In the genomic region with DNA sequence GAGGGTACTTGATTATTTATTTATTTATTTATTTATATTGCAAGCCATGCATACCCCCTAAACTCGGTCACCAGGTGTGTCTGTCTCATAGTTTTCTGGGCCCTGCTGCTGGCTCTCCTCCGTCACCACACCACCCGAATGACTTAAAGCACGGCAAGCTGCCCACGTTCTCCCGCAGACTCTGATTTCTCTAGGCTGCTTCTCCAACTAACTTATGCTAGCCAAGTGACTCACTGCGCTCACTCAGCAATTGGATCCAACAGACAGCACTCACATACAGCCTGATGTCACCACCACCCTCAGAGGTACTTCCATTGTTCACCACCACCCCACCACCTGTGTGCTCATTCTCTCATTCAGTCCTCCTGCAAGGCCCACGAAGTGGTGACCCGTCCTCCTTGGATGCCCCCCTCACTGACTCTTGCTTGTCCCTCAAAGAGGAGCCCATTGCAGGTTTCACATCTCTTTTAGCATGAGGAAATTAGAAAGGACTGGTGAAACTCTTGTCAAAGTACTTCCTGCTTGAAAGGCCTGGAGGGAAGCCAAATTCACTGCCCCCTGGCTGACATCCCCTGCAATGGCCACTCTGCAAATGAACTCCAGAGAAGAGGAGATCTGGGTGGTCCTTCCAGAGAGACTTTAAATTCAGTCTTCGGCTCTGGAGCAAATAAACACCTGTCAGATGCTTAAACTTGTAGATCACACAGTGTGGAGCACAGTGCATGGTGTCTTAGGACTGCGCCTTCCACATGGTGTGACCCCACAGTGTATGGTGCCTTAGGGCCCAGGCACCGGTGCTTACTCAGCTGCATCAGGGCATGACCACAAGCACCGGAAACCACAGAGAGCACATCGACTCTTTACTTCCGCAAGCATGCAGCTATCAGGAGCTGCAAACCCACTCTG, we compare ENCODE assay signal across 8 mouse cellular contexts.
DNase-seq lines count a peak whose midpoint lies in the region; ATAC-seq and TF ChIP-seq lines count a peak whose summit lies in the region.
"Had no signal": no experiment of that assay in that cellular context is flagged by ENCODE, and none has a peak within 500 bp of the region (broad histone marks: within the 10 kb centered on the region; RNA-seq: fewer than 3 reads in every experiment).

No protein-coding gene starts in this region.

- no peak overlapping the region for H3K9ac ChIP-seq in midbrain, embryonic 15.5 days
- H3K9ac ChIP-seq in limb, embryonic 11.5 days (ENCODE audit: low read length), result no peak overlapping the region
- H3K9ac ChIP-seq: embryonic facial prominence, embryonic 13.5 days had no signal

- H3K27me3 ChIP-seq in midbrain, embryonic 15.5 days (replicated peaks), result no peaks in the 10 kb centered on the region
- H3K27me3 ChIP-seq in midbrain, embryonic 10.5 days (ENCODE audit: low read depth, poor library complexity, severe bottlenecking), result no peaks in the 10 kb centered on the region
- H3K27me3 ChIP-seq in limb, embryonic 11.5 days (ENCODE audit: control insufficient read depth, insufficient read depth, low read length), result no peaks in the 10 kb centered on the region
- H3K27me3 ChIP-seq: embryonic facial prominence, embryonic 13.5 days had no signal

- H3K4me1 ChIP-seq in midbrain, embryonic 15.5 days, result peaks cover 4% of the 10 kb centered on the region; the same call in 1 of the 2 replicates
- peaks cover 21% of the 10 kb centered on the region for H3K4me1 ChIP-seq in midbrain, embryonic 10.5 days
- H3K4me1 ChIP-seq in limb, embryonic 11.5 days (ENCODE audit: control insufficient read depth, insufficient read depth, low read length), result peaks cover 37% of the 10 kb centered on the region

- DNase-seq in midbrain, embryonic 10.5 days (ENCODE audit: low spot score), result no peak
- DNase-seq in brain, embryonic 14.5 days (ENCODE audit: low read depth), result no peak
- DNase-seq in heart, postnatal 36 days, result peak; percentile 45 to 47
- peak; percentile 42 for DNase-seq in limb, embryonic 11.5 days (ENCODE audit: low spot score)
- DNase-seq in naive thymus-derived CD4-positive, alpha-beta T cell, adult 2 months (ENCODE audit: low read depth), result peak; percentile 51
- DNase-seq in thymus, postnatal 10 days (ENCODE audit: low spot score in 2 of 2), result peak; percentile 67 to 68

- ATAC-seq in midbrain, embryonic 15.5 days (replicated peaks), result 0 out of 2 replicates have a peak, but pooled peaks have one; percentile 37
- peak; percentile 41; the same call in 1 of the 2 replicates for ATAC-seq in limb, embryonic 11.5 days (ENCODE audit: insufficient number of reproducible peaks, low FRiP score, low TSS enrichment, low read depth)

- TF ChIP-seq CTCF in brain, embryonic 14.5 days (IDR thresholded peaks at IDR 0.05; ENCODE audit: borderline replicate concordance, extremely low read depth, insufficient read depth, insufficient read length), result peak; percentile 25; the same call in 1 of the 2 replicates

- H3K27ac ChIP-seq in midbrain, embryonic 15.5 days, result no peak overlapping the region
- no peak overlapping the region; the same call in 1 of the 2 replicates for H3K27ac ChIP-seq in midbrain, embryonic 10.5 days (replicated peaks)
- no peak overlapping the region for H3K27ac ChIP-seq in limb, embryonic 11.5 days (replicated peaks; ENCODE audit: low read depth, low read length)
- H3K27ac ChIP-seq: embryonic facial prominence, embryonic 13.5 days had no signal

- 77% methylated on average over 15 of the region's 15 CpGs for WGBS in midbrain, embryonic 15.5 days
- WGBS in midbrain, embryonic 10.5 days, result 77% methylated on average over 15 of the region's 15 CpGs
- WGBS in limb, embryonic 11.5 days, result 70% methylated on average over 15 of the region's 15 CpGs

- no peak for TF ChIP-seq POLR2A in brain, embryonic 14.5 days (IDR thresholded peaks at IDR 0.05; ENCODE audit: borderline replicate concordance, extremely low read depth, insufficient read depth, insufficient read length, poor library complexity, severe bottlenecking)

- H3K4me2 ChIP-seq in midbrain, embryonic 15.5 days, result no peak overlapping the region
- H3K4me2 ChIP-seq in limb, embryonic 11.5 days (ENCODE audit: low read depth, severe bottlenecking), result no peak overlapping the region
- H3K4me2 ChIP-seq: embryonic facial prominence, embryonic 13.5 days had no signal

- intact Hi-C loops in heart, postnatal 36 days (cut with DNase I), result no loop called here

- no peaks in the 10 kb centered on the region for H3K36me3 ChIP-seq in midbrain, embryonic 15.5 days (replicated peaks)
- no peaks in the 10 kb centered on the region for H3K36me3 ChIP-seq in midbrain, embryonic 10.5 days
- no peaks in the 10 kb centered on the region for H3K36me3 ChIP-seq in limb, embryonic 11.5 days (ENCODE audit: control insufficient read depth, insufficient read depth, low read length)
- H3K36me3 ChIP-seq: embryonic facial prominence, embryonic 13.5 days had no signal

- no peak overlapping the region for H3K4me3 ChIP-seq in midbrain, embryonic 15.5 days
- H3K4me3 ChIP-seq in midbrain, embryonic 10.5 days, result no peak overlapping the region
- no peak overlapping the region for H3K4me3 ChIP-seq in limb, embryonic 11.5 days (ENCODE audit: low read depth, low read length)
- H3K4me3 ChIP-seq: embryonic facial prominence, embryonic 13.5 days had no signal

- H3K9me3 ChIP-seq in midbrain, embryonic 15.5 days, result no peaks in the 10 kb centered on the region
- no peaks in the 10 kb centered on the region for H3K9me3 ChIP-seq in midbrain, embryonic 10.5 days (replicated peaks)
- no peaks in the 10 kb centered on the region for H3K9me3 ChIP-seq in limb, embryonic 11.5 days (ENCODE audit: control insufficient read depth, low read length)
- H3K9me3 ChIP-seq: embryonic facial prominence, embryonic 13.5 days had no signal

Comparison
In these comparisons a context has a peak if more than half of its experiments do, and no peak if none do; other contexts are left out.
1. DNase-seq: peak in heart, postnatal 36 days (2 of 2), limb, embryonic 11.5 days (single experiment), naive thymus-derived CD4-positive, alpha-beta T cell, adult 2 months (single experiment) and thymus, postnatal 10 days (2 of 2); none in midbrain, embryonic 10.5 days (single experiment) and brain, embryonic 14.5 days (single experiment).